Mouse (Mus musculus): ENCODE measurements around the gene Slc4a4.

DNA sequence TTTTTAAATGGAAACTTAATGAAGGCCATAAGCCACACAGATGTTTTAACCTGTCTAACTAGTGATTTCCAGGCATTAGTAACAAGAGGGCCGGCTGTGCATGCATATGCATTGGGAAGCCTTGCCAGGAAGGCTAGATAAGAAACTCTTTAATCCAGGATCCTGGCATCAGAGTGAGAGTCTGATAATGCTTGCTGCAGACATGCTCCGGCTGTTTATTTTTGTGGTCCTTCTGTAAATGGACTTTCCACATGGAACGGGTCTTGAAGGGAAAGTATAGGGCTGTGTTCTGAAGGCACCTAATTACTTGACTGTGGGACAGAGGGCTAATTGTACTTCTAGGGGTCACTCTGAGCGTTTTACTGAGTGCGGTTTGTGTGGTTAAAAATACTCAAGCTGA, 157.2 kb downstream of the Slc4a4 start:
- TF ChIP-seq CTCF (IDR thresholded peaks at IDR 0.05; ENCODE audit: low read depth), result no peak
- no peak for TF ChIP-seq EP300 (IDR thresholded peaks at IDR 0.05; ENCODE audit: low read depth)
